Mouse (Mus musculus) MEL (cell line): Measurements from ENCODE around the gene Nckap1. TPM values are rescaled to one million over a fixed set of nuclear protein-coding genes. Genes with fewer than 3 reads are reported as not detected.

ENCODE experiments used
- DNase-seq: peaks from one replicate; pipeline ENCODE4 v3.0.0; 2011; ENCODE audit warnings: low read depth, low spot score
- H3K27ac ChIP-seq: 2 replicates; pipeline ENCODE4 v1.5.1; 2012; ENCODE audit warnings: low read depth, mild to moderate bottlenecking, control low read depth, low read length, moderate library complexity; ENCODE audit not compliant: control insufficient read depth
- H3K27me3 ChIP-seq, 2 experiments: fragments of 150-350 bp in 1 of 2; sonication (generic) in 1 of 2; 2 replicates each; pipeline ENCODE4 v1.6.1; 2012; ENCODE audit warnings: low read length in 2 of 2, mild to moderate bottlenecking in 2 of 2, improper control_type of control experiment in 1 of 2, moderate library complexity in 1 of 2; ENCODE audit not compliant: insufficient read depth in 2 of 2, control insufficient read depth in 1 of 2
- H3K36me3 ChIP-seq, 2 experiments: 2 replicates each; pipeline ENCODE4 v1.6.1; 2012 to 2014; ENCODE audit warnings: low read length in 2 of 2, improper control_type of control experiment in 1 of 2, inconsistent platforms in 1 of 2, mild to moderate bottlenecking in 1 of 2; ENCODE audit not compliant: insufficient read depth in 2 of 2, control insufficient read depth in 1 of 2
- H3K4me1 ChIP-seq, 2 experiments: fragments of 150-350 bp in 1 of 2; sonication (generic) in 1 of 2; 2 replicates each; pipeline ENCODE4 v1.6.1; 2012; ENCODE audit warnings: low read length in 2 of 2, improper control_type of control experiment in 1 of 2, mild to moderate bottlenecking in 1 of 2; ENCODE audit not compliant: insufficient read depth in 2 of 2, control insufficient read depth in 1 of 2
- H3K4me3 ChIP-seq, 2 experiments: fragments of 150-350 bp in 1 of 2; sonication (generic) in 1 of 2; 2 replicates each; pipeline ENCODE4 v1.5.1; 2012; ENCODE audit warnings: low read depth in 2 of 2, low read length in 2 of 2, mild to moderate bottlenecking in 2 of 2, moderate library complexity in 2 of 2, control low read depth in 1 of 2, improper control_type of control experiment in 1 of 2; ENCODE audit not compliant: control insufficient read depth in 1 of 2, insufficient read depth in 1 of 2
- H3K79me2 ChIP-seq: 2 replicates; pipeline ENCODE4 v1.6.1; 2012; ENCODE audit warnings: mild to moderate bottlenecking, low read length, moderate library complexity; ENCODE audit not compliant: control insufficient read depth, poor library complexity, insufficient read depth
- H3K9ac ChIP-seq: 2 replicates; pipeline ENCODE4 v1.6.1; 2012; ENCODE audit warnings: low read depth, mild to moderate bottlenecking, control low read depth, low read length, moderate library complexity; ENCODE audit not compliant: control insufficient read depth, poor library complexity, severe bottlenecking
- H3K9me3 ChIP-seq: fragments of 150-350 bp; sonication (generic); replicated peaks from 2 replicates; pipeline ENCODE4 v1.6.1; 2012; ENCODE audit warnings: mild to moderate bottlenecking, low read length, improper control_type of control experiment, moderate library complexity; ENCODE audit not compliant: insufficient read depth
- CHD1 ChIP-seq: IDR thresholded peaks from 2 replicates; pipeline ENCODE4 v1.6.1; 2012; ENCODE audit warnings: low read depth, mild to moderate bottlenecking, inconsistent platforms, low read length, improper control_type of control experiment
- CHD2 ChIP-seq: IDR thresholded peaks from 2 replicates; pipeline ENCODE4 v1.6.1; 2011; ENCODE audit warnings: low read length, improper control_type of control experiment
- E2F4 ChIP-seq: IDR thresholded peaks from 2 replicates; pipeline ENCODE4 v1.6.1; 2011; ENCODE audit warnings: low read depth, low read length, improper control_type of control experiment, borderline replicate concordance
- EP300 ChIP-seq, 2 experiments: IDR thresholded peaks; 2 replicates each; pipeline ENCODE4 v1.6.1; 2011; ENCODE audit warnings: improper control_type of control experiment in 2 of 2, low read length in 2 of 2, low read depth in 1 of 2, mild to moderate bottlenecking in 1 of 2
- ETS1 ChIP-seq: IDR thresholded peaks from 2 replicates; pipeline ENCODE4 v1.6.1; 2012; ENCODE audit warnings: low read depth, mild to moderate bottlenecking, inconsistent platforms, low read length, improper control_type of control experiment, moderate library complexity
- JUND ChIP-seq: IDR thresholded peaks from 2 replicates; pipeline ENCODE4 v1.6.1; 2011; ENCODE audit warnings: low read depth, mild to moderate bottlenecking, improper control_type of control experiment, low read length
- KAT2A ChIP-seq: conservative IDR thresholded peaks from 2 replicates; pipeline ENCODE4 v1.6.1; 2012; ENCODE audit warnings: low read depth, low read length, improper control_type of control experiment, inconsistent platforms
- MAX ChIP-seq: IDR thresholded peaks from 2 replicates; pipeline ENCODE4 v1.6.1; 2011; ENCODE audit warnings: low read length, improper control_type of control experiment
- MAZ ChIP-seq: IDR thresholded peaks from 2 replicates; pipeline ENCODE4 v1.6.1; 2012; ENCODE audit warnings: low read depth, mild to moderate bottlenecking, inconsistent platforms, low read length, improper control_type of control experiment
- MEF2A ChIP-seq: IDR thresholded peaks from 2 replicates; pipeline ENCODE4 v1.6.1; 2014; ENCODE audit warnings: low read depth, mild to moderate bottlenecking, inconsistent platforms, low read length, improper control_type of control experiment; ENCODE audit not compliant: poor library complexity, insufficient replicate concordance, severe bottlenecking; ENCODE audit errors: extremely low read depth
- NELFE ChIP-seq: IDR thresholded peaks from 2 replicates; pipeline ENCODE4 v1.6.1; 2011; ENCODE audit warnings: low read depth, low read length, improper control_type of control experiment
- NRF1 ChIP-seq: IDR thresholded peaks from 2 replicates; pipeline ENCODE4 v1.6.1; 2014; ENCODE audit warnings: low read depth, mild to moderate bottlenecking, inconsistent platforms, low read length, improper control_type of control experiment, moderate library complexity; ENCODE audit not compliant: poor library complexity, insufficient read depth, severe bottlenecking
- POLR2AphosphoS2 ChIP-seq: IDR thresholded peaks from 2 replicates; pipeline ENCODE4 v1.6.1; 2011; ENCODE audit warnings: low read length, improper control_type of control experiment
- POLR2AphosphoS5 ChIP-seq: IDR thresholded peaks from 2 replicates; pipeline ENCODE4 v1.6.1; 2012; ENCODE audit warnings: low read depth, borderline replicate concordance, mild to moderate bottlenecking, inconsistent platforms, low read length, moderate library complexity, mixed read lengths
- RAD21 ChIP-seq: IDR thresholded peaks from 2 replicates; pipeline ENCODE4 v1.6.1; 2011; ENCODE audit warnings: mild to moderate bottlenecking, low read depth, low read length, improper control_type of control experiment
- RCOR1 ChIP-seq: IDR thresholded peaks from 2 replicates; pipeline ENCODE4 v1.6.1; 2012; ENCODE audit warnings: low read depth, mild to moderate bottlenecking, inconsistent platforms, low read length, improper control_type of control experiment
- TAL1 ChIP-seq: IDR thresholded peaks from 2 replicates; pipeline ENCODE4 v1.6.1; 2012; ENCODE audit warnings: mild to moderate bottlenecking, inconsistent platforms, low read length, moderate library complexity, mixed read lengths
- TBP ChIP-seq: IDR thresholded peaks from 2 replicates; pipeline ENCODE4 v1.8.0; 2011; ENCODE audit warnings: low read depth, low read length, improper control_type of control experiment
- USF1 ChIP-seq: IDR thresholded peaks from 2 replicates; pipeline ENCODE4 v1.6.1; 2014; ENCODE audit warnings: low read depth, mild to moderate bottlenecking, inconsistent platforms, low read length, improper control_type of control experiment, moderate library complexity
- ZNF384 ChIP-seq: IDR thresholded peaks from 2 replicates; pipeline ENCODE4 v1.6.1; 2012; ENCODE audit warnings: low read depth, mild to moderate bottlenecking, inconsistent platforms, low read length, improper control_type of control experiment
- polyA plus RNA-seq, 2 experiments: library from polyadenylated mRNA; stranded (reverse) in 1 of 2; unstranded in 1 of 2; fragments of >175 nt in 1 of 2; fragments of >200 nt in 1 of 2; gene quantifications; 2 replicates each; pipeline versions ENCODE4 v1.2.1 to v1.2.4; 2012; ENCODE audit warnings: low replicate concordance in 2 of 2, low read depth in 1 of 2; ENCODE audit not compliant: insufficient read length in 2 of 2, insufficient read depth in 1 of 2, missing spikeins in 1 of 2
- total RNA-seq: library from RNA; depleted of rRNA; stranded (reverse); fragments of 300-350 nt; gene quantifications from 2 replicates; pipeline ENCODE4 v1.2.3, GENCODE M21; 2012

Gene Nckap1
- total and polyA plus RNA-seq, 3 experiments = 5.9 to 7.1 TPM; not detected in 1

DNA sequence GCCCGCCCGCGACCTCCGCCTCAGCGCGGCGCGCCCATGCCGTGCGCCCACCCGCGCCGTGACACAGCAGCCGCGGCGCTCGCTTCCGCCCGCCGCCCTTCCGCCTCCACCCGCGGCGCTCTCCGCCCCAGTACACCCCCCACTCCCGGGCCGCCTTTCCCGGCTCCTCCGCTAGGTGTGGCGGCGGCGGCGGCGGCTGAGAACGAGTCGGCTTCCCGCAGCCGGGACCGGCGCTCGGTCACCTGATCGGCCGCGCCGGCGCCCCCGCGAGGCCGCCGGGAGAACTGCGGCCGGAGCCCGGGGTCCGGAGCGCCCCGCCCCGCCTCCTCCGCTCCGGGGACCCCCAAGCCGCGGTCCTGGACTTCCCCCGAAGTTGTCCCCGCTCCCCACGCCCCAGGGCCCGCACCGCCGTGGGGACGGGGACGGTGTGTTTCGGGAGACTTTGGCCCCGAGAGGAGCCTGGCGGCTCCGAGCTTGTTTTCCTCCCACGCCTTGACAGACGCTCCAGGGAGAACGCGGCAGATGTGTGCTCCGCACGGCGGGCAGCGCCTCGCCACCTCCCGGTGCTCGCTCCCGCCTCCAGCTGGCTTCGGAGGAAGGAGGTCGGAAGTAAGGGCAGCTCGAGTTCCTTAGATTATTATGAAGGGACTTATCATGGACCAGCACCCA is at the start of gene Nckap1 (continued):
- TF ChIP-seq MEF2A (no peak), E2F4 (no peak), MAX (peak; percentile 30; the same call in 1 of the 2 replicates), TBP (no peak)

- H3K4me1 ChIP-seq = peaks cover 0 to 3% of the 10 kb centered on the region in 2 experiments; a peak in 1 of 4 replicates
- DNase-seq = no peak
- peaks cover 0 to 8% of the 10 kb centered on the region in 2 experiments; a peak in 2 of 4 replicates for H3K36me3 ChIP-seq
- H3K27ac ChIP-seq = no peak overlapping the region
- TF ChIP-seq KAT2A = no peak
- no peak for TF ChIP-seq ETS1
- TF ChIP-seq USF1 = no peak
- TF ChIP-seq POLR2AphosphoS2 = no peak
- no peak for TF ChIP-seq CHD2
- TF ChIP-seq CHD1 = no peak
- TF ChIP-seq NRF1 = no peak
- no peak for TF ChIP-seq RAD21
- no peak for TF ChIP-seq ZNF384
- TF ChIP-seq MAZ = no peak
- no peak for TF ChIP-seq POLR2AphosphoS5
- no peak for TF ChIP-seq JUND
- no peak for TF ChIP-seq NELFE
- TF ChIP-seq TAL1 = no peak
- TF ChIP-seq EP300 (IDR thresholded peaks at IDR 0.05; ENCODE audit: low read depth in 1 of 2, low read length in 2 of 2) = no peak
- no peak for TF ChIP-seq RCOR1
- H3K9ac ChIP-seq = no peak overlapping the region
- H3K27me3 ChIP-seq = no peaks in the 10 kb centered on the region
- no peaks in the 10 kb centered on the region for H3K79me2 ChIP-seq
- H3K9me3 ChIP-seq = no peaks in the 10 kb centered on the region
- H3K4me3 ChIP-seq = no peak overlapping the region
Measured at GRCm38 (mm10) chr2:80624523-80624922, 43.3 kb upstream of the Nckap1 start.
